Mouse (Mus musculus) myocyte (in vitro differentiated cells): ENCODE measurements around the gene Lrp4.

Experiments used
- CEBPB ChIP-seq: IDR thresholded peaks from 2 replicates; pipeline ENCODE4 v1.6.1; 2011; ENCODE audit warnings: mild to moderate bottlenecking, moderate library complexity; ENCODE audit not compliant: poor library complexity, insufficient read depth, severe bottlenecking
- MAX ChIP-seq: IDR thresholded peaks from one replicate; pipeline ENCODE4 v1.6.1; 2011; ENCODE audit warnings: low read depth, mild to moderate bottlenecking, control low read depth
- MYOD1 ChIP-seq, 3 experiments: IDR thresholded peaks; one replicate each; pipeline ENCODE4 v1.6.1; 2011; ENCODE audit warnings: control low read depth in 2 of 3, low read depth in 2 of 3, mild to moderate bottlenecking in 2 of 3, moderate library complexity in 1 of 3; ENCODE audit not compliant: insufficient read length in 2 of 3, control insufficient read depth in 1 of 3
- MYOG ChIP-seq, 3 experiments: IDR thresholded peaks; one replicate each; pipeline ENCODE4 v1.6.1; 2011; ENCODE audit warnings: control low read depth in 2 of 3, low read depth in 2 of 3, mild to moderate bottlenecking in 2 of 3; ENCODE audit not compliant: insufficient read length in 2 of 3, control insufficient read depth in 1 of 3, insufficient read depth in 1 of 3
- POLR2A ChIP-seq: IDR thresholded peaks from one replicate; pipeline ENCODE4 v1.6.1; 2011; ENCODE audit warnings: low read depth, mild to moderate bottlenecking, control low read depth, moderate library complexity; ENCODE audit not compliant: insufficient read length
- POLR2AphosphoS2 ChIP-seq: IDR thresholded peaks from one replicate; pipeline ENCODE4 v1.6.1; 2011; ENCODE audit warnings: low read depth, control low read depth; ENCODE audit not compliant: insufficient read length
- SRF ChIP-seq: IDR thresholded peaks from one replicate; pipeline ENCODE4 v1.6.1; 2011; ENCODE audit warnings: low read depth; ENCODE audit not compliant: control insufficient read depth, insufficient read length
- TCF12 ChIP-seq: IDR thresholded peaks from one replicate; pipeline ENCODE4 v1.6.1; 2011; ENCODE audit warnings: mild to moderate bottlenecking, control low read depth; ENCODE audit not compliant: poor library complexity, insufficient read depth, severe bottlenecking

GRCm38 (mm10) chr2:91429915-91430599 is 27.3 kb upstream of the Lrp4 start:
- no peak for TF ChIP-seq POLR2A
- no peak for TF ChIP-seq TCF12
- no peak for TF ChIP-seq POLR2AphosphoS2
- TF ChIP-seq MYOD1 (IDR thresholded peaks at IDR 0.05; ENCODE audit: control insufficient read depth in 1 of 3, insufficient read length in 2 of 3, low read depth in 2 of 3): no peak
- TF ChIP-seq MAX: no peak
- no peak for TF ChIP-seq MYOG (IDR thresholded peaks at IDR 0.05; ENCODE audit: control insufficient read depth in 1 of 3, insufficient read depth in 1 of 3, insufficient read length in 2 of 3, low read depth in 2 of 3)
- no peak for TF ChIP-seq SRF
- no peak for TF ChIP-seq CEBPB
